Mouse (Mus musculus) cerebellum, postnatal 36 days (tissue): ENCODE data around the gene Dffb.

Experiments
- DNase-seq, 2 experiments: peaks; one replicate each; pipeline ENCODE4 v3.0.0; 2021 to 2022; ENCODE audit warnings: mixed read lengths in 2 of 2

The Dffb gene

DNA sequence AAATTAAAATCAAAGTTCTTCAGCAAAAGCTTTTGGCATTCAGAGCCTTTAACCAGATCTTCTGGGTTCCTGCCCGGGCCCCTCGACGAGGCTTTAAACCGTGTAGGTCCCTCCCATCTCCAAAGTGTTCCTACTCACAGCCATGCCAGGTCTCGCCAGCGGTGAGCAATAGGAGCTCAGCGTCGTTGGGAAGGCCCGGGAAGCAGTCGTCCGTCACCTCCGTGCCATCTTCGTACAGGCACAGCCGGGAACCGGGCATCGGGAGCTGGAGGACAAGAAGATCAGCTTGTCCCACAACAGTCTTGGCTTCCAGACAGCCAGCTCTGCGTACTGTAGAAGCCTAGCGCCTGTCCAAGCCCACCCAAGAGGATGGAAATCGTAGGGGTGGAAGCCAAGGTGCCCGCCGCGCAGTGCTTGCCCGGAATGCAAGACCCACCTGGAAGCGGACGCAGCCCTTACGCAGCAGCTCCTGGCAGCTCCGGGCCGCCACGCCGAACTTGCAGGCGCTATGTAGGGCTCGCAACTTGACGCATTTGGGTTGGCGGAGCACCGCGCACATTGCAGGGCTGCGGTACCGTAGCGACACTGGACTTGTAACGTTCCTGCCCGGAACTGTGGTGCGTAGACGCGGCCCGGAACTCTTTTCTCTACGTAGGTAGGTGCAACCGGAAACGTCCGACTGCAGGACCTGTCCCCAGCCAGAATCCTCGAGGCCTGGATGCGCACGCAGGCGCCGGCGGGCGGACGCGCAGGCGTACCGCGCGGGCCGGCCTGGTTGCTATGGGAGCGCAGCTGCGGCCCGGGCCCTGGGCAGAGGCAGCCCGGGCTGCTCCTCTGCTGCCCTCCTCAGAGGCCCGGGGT lies at the start of gene Dffb, which contains the start of gene Cep104:
Gene Dffb (minus strand): TSS at position 696 of the 861 bp plus-strand sequence.
Gene Cep104 (plus strand): TSS at position 764 of the 861 bp plus-strand sequence.
- peak; percentile 95 to 98 for DNase-seq

DNA sequence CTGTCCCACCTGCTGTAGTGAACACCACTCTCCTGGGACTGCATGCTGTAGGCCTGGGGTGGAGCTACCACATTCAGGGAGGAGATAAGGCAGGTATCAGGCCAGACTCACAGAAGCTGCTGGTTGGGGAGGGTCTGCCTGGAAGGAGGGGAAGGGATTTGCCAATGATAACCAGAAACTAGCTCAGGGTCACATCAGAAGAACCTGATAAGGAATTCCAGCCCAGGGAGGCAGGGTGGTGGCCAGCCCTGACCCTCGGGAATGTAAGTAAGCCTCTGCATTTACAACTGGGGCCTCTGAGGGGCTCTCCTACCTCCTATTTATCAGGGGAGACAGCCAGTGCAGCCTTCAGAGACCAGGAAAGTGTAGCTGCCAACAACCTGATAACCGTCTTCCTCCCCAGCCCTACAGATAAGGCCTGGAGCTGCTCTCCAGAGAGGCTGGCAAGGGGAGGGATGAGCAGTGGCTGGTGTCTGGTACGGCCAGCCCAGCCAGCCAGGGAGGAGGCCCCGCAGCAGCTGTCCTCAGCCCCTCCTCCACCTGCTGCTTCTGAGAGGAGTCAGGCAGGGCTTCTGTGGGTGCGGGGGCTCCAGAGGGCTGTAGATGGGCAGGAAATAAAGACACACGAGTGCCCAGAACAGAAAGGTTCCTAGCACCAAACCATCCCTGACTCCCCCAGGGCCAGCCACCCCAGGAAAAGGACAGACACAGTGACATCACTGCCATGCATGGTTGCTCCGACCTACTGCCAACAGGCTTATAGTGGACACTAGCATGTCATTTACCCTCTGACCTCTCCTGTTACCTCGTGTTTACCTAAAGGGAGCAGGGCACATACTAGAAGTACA lies 49.1 kb upstream of the Dffb start:
- no peak for DNase-seq

DNA sequence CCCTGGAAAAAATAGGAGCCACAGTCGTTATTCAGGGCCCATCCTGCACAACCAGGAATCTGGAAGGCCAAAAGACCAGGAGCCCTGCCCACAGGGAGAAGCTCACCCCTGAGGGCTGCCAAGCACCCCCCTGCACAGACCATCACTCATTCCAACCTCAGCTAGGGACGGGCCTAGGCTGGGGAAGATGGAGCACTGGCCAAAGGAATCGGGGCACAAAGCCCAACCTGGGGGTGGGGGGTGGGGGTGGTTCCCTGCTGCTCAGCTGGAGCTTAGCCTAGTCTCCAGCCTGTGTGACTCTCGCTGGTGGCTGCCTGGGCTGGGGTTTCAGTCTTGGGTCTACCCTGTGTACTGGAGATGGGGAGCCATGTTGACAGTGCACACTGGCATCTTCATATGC lies 47.9 kb upstream of the Dffb start:
- no peak for DNase-seq

DNA sequence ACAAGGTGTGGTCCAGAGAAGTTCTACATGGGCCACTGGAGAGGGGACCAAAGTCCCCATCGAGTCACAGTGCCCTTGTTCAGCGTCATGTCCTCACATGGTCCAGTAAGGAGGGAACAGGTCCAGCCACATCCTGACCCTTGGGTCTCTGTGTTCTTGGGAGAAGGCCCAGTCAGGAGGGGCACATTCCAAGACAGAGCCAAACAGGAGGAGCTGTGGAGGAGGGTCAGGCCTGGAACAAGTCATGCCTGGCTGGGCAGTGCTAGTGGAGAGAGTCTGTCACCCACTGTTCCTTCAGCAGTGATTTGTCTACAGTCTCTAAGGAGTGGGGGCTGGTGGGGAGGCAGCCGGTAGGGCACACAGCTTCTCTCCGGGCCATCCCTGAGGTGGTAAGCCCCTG lies 47.5 kb upstream of the Dffb start:
- no peak for DNase-seq

DNA sequence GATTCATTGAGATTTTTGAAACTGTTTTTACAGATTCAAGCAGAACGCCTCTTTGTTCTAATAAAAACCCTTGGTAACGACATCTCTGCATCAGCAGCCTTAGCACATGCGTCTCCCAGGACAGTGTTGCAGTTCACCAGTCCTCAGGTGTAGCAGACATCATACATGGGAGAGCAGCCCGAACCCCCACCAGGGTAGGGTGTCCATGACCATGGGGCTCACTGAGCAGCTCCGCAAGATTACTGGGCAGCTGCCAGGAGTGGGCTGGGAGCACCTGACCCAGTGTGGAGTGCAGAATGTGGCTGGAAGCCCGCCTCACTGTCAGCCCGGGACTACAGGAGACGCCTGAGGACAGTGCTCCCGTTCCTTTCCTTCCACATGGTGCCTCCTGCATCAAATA lies 46.5 kb upstream of the Dffb start:
- DNase-seq = no peak

DNA sequence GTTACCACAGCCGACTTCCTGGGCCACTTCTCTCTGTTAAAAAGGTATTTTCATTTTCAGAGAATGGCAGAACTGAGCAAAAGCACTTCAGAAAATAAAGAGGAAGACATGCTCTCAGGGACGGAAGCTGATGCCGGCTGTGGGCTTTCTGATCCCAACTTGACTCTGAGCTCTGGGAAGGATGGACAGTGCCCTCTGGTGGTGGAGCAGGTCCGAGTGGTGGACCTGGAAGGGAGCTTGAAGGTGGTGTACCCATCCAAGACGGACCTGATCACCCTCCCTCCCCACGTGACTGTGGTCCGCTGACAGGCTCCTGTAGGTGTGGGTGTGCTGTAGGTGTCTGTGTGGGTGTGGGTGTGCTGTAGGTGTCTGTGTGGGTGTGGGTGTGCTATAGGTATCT lies 44.6 kb upstream of the Dffb start:
- DNase-seq = peak in 1 of 2 experiments; percentile 46

DNA sequence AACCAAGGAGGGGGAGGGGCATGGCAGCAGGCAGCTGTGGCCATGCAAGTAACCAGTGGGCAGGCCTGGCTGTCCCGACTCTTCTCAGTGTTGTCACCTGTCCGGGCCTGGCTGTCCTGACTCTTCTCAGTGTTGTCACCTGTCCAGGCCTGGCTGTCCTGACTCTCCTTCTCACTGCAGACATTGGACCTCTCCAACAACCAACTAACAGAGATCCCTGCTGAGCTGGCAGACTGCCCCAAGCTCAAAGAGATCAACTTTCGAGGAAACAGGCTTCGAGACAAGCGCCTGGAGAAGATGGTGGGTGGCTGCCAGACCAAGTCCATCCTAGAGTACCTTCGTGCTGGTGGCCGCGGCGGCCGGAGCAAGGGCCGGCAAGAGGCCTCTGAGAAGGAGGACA lies 40.5 kb upstream of the Dffb start:
- DNase-seq = no peak

DNA sequence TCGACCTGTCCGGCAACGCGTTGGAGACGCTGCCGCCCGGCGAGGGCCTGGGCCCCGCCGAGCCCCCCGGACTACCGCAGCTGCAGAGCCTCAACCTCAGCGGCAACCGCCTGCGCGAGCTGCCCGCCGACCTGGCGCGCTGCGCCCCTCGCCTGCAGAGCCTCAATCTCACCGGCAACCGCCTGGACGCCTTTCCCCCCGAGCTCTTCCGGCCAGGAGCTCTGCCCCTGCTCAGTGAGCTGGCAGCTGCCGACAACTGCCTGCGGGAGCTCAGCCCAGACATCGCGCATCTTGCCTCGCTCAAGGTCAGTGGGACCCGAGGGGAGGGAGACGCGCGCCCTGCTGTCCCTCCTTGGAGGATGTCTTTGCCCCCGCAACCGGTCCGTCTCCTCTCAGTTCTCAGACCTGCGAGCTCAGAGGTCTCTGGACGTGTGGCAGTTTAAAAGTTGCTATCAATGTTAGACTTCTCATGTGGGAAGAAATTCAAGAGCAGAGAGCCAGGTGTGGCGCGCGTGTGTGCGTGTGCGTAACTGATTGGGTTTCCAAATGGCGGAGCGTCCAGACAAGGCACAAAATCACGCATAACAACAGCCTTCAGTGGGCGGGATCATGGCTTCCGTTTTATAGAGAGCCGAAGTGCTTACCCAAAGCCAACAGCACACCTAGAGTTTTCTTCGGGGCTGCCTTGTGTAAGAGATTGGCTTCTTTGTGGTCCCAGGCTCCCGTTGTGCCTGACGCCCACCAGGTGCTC lies 37.4 kb upstream of the Dffb start:
- no peak for DNase-seq

DNA sequence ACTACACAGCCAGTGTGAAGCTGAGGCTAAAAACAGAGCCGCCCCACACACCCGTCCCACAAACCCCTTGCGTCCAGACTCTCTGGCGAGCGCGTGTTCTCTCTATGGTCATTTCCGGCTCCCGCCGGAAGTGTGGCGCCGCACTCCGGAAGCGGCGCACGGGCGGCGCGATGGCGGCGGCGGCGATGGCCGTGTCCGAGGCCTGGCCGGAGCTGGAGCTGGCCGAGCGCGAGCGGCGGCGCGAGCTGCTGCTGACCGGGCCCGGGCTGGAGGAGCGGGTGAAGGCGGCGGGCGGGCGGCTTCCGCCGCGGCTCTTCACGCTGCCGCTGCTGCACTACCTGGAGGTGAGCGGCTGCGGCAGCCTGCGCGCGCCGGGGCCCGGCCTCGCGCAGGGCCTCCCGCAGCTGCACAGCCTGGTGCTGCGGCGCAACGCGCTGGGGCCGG lies 36.7 kb upstream of the Dffb start, which contains the start of gene Lrrc47:
Gene Lrrc47 (plus strand): TSS at position 86 of the 444 bp plus-strand sequence.
- peak; percentile 85 to 88 for DNase-seq

DNA sequence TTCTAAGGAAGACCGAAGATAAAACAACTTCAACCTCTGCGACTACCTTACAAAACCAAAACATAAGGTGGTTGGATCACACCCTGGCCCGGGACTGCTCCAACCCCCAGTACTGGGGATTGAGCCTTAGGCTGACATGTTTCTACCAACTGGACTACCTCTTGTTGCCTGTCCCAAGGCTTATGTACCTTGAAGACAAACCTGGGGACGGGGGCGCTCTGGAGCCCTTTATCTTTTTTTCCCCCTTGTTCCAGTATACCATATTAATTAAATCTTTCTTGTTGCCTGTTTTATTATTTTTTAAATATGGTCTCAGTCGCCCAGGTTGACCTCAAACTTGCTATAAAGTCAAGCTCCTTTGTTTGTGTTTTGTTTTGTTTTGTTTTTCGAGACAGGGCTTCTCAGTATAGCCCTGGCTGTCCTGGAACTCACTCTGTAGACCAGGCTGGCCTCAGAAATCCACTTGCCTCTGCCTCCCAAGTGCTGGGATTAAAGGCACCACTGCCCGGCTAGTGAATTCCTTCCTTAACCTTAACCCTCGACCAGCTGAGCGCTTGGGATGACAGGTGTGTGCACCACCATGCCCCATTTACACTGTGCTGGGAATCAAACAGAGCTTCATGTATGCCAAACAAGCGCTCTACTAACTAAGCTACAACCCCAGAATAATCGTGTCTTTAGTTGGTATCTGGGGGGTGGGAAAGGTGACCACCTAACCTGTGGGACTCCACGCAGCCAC lies 36.1 kb upstream of the Dffb start:
- no peak for DNase-seq

DNA sequence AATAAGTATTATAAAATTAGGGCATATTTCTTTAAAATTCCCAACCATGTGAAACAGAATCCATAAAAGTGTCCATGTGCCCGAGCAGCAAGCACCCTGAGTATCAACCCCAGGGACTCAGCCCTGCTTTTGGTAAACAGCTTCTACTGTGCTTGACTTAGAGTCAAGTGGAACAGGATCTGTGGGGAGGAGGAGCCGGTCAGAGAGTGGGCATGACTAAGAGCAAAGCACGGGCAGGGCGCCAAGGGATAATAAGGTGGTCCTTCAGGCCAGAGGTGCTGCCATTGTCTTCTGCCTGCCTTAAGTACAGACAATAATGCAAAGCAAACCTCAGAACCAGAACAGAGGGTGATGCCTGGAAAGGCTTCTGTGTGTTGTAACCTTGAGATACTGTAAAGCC lies 32.8 kb upstream of the Dffb start:
- DNase-seq = no peak

DNA sequence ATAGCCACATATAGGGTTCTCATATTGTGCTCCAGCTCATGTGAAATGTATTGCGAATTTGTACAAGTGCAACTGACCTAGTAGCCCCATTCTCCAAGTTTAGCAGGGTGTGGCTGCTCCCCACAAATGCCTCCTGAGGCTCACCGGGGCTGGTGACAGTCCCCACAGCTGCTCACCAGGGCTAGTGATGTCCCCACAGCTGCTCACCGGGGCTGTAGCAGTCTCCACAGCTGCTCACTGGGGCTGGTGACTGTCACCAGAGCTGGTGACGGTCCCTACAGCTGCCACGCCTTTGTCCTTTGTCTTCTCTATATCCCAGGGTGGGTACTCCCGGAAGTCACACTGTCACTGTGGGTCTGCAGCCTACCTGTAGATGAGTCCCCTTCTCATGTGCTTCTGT lies 31.3 kb upstream of the Dffb start:
- DNase-seq = no peak

DNA sequence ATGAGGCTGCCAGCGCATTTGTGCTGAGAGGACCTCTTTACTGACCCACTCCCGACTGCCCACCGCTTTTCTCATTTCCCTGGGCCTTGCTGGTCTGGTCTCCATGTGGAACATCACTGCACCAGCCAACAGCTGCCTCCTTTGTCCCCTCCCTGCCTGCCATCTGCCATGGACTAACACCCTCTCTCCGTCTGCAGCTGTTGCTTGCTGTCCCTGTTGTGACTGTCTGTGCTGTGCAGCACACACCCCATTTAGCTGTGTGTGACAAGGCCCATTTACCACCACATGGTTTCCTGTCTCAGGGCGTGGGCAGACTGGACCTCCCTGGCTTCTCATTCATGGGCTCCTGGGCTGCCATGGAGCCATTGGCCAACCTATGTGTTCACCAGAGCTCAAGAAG lies 30.6 kb upstream of the Dffb start:
- DNase-seq = no peak

DNA sequence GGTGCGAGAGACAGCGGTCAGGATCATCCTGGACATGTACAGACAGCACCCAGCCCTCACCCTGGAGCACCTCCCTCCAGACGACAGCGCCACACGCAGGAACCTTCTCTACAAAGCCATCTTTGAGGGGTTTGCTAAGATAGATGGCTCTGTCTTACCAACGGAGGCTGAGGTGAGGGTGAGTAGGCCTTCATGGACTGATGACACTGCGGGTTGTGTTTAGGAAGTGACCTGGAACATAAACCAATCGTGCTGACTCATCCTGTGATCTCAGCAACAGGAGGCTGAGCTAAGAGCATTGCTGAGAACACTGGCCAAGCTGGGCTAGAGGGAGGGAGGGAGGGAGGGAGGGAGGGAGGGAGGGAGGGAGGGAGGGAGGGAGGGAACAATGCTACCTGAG lies 18.6 kb upstream of the Dffb start:
- no peak for DNase-seq

DNA sequence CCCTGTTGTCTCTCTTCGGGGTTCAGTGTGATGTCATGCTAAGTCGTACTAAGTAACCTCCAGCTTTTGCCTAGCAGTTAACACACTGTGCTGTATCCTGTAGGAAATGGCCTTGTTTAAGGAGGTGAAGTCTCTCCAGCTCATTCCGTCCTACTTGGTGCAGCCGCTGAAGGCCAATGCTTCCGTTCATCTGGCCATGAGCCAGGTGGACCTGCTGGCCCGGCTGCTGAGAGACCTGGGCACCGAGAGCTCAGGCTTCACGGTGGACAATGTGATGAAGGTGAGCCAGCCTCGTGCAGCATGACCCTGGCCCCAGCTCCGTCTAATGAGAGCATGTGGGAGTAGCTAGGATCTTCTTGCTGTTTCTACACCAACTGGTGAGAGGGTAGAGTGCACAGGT lies 17.8 kb upstream of the Dffb start:
- peak; percentile 17 to 32 for DNase-seq

DNA sequence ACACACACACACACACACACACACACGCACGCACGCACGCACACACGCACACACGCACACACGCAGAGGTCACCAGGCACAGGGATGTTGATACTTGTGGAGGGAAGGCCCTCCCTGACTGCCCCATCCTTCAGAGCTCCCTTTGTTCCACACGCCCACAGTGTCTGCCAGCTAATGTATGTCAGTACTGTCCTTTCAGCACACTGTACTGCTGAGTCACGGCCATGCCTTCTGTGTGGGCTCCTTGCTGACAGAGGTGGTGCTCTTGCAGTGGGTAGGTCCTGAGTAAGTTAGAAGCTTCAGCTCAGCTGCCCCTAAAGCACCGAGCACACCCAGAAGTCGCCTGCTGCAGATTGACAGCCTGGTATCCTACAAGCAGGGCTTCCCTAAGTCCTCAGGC lies 5.5 kb upstream of the Dffb start:
- no peak for DNase-seq

DNA sequence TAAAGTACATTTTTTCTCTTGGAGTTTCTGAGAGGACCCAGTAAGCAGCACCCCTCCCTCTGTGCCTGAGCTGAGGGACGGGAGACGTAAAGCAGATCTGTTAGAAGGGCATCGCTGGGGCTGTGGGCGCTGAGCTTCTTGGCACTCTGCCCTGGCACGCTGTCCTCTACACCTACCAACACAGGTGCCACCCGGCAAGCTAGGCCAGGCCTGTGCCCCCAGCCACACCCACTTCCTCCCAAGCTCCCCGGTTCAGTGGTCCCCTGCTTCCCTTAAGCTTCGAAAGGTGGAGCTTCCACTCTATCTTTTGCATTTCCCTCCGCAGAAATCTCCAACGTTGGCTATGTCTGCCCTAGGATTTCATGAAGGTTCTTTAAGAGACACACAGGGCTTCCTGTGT lies 4.3 kb upstream of the Dffb start:
- no peak for DNase-seq

DNA sequence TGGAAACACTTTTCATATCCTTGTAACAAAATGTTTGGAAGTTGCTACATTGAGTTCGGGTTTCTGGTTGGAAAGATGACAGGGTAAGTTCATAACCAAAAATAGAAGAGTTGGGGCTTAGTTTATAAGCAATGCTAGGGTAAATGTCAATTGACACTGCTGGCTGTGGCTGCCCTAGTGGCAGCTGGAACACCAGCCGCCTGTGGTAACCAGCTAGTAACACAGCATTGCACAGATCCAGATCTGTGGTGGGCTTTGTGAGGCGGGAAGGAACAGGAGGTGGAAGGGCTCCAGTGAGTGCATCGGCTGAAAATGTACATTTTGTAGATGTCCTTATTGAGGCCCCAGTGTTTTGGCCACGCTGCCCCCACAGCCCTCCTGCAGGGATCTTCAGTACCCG lies 842 bp upstream of the Dffb start:
- DNase-seq = no peak

DNA sequence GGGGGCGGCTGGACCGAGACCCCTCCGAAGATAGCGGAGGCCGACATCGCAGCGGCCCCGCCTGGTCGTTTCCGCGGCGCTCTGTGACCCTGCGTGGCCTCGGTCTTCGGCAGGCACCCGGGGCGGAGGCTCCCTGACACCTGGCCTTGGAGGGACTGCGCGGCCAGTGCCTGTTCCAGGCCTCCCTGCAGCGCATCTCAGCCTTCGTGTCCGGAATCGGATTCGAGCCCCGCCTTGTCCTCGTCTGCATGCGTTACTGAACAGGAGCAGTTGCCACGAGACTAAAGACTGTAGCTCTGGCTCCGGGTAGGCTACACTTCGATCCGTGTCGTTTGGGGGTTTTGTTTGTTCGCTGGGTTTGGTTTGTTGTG lies 351 bp upstream of the Dffb start:
- DNase-seq = no peak

DNA sequence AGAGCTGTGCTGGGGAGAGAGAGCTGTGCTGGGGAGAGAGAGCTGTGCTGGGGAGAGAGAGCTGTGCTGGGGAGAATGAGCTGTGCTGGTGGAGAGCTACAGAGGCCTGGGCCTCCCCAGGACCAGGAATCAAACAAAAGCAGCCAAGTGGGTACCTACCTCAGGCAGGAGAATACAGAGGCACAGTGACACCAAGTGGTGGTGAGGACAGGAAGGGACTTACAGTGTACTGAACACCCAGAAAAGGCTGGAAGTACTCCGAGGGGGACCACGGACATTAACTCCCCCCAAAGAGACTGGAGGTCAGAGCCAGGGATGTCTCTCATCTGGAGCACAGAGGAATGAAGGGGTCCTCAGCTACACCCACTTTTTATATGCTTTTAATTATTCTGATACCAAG lies 6.9 kb downstream of the Dffb start:
- no peak for DNase-seq

DNA sequence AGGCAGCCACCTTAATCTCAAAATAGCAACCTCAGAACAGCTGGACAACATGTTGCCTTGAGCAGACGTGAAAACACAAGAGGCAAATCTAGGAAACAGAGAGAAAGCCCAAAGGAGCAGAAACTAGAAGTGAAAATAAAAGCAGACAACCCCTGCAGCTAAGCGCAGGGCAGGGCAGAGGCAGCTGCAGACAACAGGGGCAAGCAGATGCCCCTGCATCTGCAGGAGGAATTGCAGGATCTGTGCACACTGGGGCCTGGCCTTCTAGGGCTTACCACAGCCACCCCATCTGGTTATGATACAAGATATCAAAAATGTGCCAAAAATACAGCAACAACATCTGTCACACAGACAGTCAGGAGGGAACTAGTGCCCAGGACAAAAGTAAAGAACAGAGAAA lies 7.4 kb downstream of the Dffb start:
- no peak for DNase-seq

DNA sequence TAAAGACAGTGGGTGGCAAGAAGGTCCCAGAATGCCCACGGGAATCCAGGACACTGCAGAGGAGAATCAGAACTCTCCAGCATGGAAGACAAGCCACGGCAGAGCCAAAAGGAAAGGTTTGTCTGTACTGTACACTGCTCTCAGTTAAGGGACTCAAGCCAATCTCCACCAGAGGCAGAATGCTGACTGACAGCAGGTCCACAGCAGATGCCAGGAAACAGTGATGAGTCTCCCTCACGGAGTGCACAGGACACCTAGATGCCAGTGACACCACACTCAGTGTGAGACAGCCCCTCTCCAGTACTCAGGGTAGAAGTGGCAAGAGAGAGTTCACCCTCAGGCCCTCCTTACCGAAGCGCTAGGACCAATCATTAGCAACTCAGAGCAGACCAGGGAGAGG lies 8.3 kb downstream of the Dffb start:
- DNase-seq = peak; percentile 20 to 23
